Mouse (Mus musculus): ENCODE data around the gene Rpl19.

Rpl19 gene

DNA sequence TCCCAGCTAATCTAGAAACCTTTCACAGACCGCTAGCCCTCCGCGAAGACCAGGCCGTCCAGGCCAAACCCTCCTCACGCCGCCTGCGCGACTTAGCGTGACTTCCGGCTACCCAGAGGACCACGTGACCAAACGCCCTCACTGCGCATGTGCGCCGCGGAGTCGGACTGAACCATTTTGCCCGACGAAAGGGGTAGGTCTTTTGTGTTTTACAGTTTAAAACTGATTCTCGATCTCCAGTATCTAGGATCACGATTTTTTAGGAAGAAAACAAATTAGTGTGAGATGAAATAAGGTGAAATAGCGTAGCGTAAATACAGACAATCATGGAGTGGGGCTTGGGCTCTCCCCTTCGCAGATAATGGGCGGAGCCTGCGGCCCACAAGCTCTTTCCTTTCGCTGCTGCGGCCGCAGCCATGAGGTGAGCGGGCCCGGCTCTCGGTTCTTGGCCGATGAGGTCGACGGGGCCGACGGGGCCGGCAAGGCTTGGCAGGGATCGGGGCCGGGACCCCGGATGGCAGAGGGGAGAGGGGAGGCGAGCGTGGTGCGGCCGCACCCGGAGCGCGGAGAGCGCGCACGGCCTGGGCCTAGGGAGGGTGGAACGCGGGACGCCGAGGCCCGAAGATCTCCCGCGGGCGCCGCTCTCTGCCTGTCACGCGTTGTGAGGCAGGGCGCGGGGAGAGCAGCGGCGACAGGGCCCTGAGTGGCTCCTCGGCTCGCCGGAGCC lies at the start of gene Rpl19:
TSS of gene Rpl19 (plus strand) at position 141 of the 727 bp plus-strand sequence.
- DNase-seq (ENCODE audit: low read depth) = peak; percentile 78

DNA sequence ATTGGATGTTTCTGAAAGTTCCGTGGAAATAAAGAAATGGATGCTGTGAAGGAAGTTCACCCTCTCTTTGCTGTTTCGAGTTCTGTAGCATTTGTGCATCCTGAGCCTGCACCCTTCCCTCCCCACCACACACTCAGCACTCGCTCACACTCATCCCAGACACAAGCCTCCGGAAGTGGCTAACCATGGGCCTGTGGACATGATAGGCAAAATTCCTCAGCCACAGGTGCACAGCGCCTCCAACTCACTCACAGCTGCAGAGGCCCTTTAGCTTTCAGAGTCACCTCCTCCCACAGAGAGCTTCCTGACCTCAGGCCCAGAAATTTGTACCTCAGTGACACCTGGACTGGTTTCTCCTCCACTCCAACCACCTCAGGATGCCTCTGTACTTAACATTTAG lies 48.7 kb upstream of the Rpl19 start:
- DNase-seq (ENCODE audit: low read depth) = no peak

DNA sequence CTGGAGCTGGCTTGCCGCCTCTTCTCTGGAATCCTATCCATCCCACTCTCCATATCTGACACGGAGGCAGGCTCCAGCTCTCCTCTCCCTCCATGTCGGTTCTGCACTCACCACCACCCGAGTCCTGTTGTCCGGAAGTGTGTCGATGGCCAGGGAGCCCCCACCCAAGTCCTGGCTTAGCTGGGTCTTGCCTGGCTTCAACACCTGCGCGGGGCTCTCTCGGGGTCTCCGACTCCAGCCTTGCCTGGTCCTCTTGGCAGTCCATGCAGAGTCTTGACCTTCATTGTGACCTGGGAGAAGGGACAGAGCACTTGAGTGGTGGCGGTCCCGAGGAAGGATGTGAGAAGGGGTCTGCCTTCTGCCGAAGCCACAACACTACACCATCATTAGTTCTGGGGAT lies 48.1 kb upstream of the Rpl19 start:
- no peak for DNase-seq (ENCODE audit: low read depth)

DNA sequence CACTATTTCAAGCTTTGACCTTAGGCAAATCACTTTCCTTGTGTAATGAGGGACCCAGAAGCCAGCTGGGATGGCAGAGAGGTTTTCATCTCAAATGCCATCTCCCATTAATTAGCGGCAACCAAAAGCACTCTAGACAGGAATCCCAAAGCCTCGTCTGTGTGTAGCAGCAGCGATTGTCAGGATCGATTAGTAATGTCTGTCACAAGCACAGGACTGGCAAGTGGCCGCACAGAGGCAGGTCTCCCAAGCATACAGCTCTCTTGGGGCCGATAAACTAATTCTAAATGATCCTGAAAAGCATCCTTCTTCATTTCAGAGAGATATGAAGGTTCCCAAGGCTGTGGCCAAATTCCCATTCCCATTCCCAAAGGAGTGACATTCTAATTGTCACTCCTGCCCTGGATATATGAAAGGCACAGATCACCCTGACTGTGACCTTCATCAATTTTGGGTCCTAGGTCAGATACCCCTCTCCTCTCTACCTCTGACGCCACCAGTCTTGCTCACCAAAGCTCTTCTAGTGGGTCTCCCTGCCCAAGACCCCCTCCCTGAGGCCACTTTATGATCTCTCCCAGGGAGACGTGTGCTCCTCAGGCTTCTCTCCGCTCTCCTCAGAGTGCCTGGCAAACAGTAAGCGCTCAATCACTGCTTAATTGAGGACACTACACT lies 46.5 kb upstream of the Rpl19 start:
- no peak for DNase-seq (ENCODE audit: low read depth)

DNA sequence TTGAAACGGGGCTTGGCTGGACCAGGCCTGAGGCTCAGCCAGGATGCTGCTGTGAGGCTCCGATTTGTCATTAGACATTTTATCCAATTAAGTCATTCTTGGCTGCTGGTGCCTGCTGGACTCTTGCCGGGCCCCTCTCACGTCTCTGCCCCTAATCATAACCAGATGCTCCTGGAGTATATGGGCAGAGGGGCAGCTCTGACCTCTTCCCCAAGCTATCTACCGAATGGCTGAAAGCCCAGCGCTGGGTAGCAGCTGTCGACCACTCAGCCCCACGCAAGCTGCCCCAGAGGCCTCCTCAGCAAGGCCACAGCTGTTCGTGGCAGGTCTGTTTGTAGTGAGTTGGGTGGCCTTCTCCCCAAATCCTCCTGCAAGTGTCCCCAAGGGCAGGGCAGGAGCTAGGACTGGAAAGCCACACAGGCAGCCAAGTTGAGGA lies 46.0 kb upstream of the Rpl19 start:
- DNase-seq (ENCODE audit: low read depth) = no peak

DNA sequence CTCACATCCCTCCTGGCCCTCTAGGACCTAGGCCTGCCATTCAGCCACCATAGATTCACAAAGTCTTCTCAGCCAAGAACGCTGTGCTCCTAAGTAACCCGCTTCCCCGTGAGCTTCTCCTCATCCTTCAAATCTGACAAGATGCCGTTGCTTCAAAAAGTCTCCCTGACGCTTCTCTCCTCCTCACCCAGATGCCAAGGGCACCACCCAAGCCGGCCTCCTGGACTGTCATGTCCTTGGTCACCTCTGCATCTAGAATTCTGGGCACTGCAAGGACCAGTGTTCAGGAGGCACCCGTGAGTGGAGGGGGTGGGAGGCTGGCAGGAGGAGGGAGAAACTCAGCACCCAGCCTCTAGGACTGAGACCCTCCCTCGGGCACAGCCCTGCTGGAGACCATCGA lies 43.8 kb upstream of the Rpl19 start:
- DNase-seq (ENCODE audit: low read depth) = no peak

DNA sequence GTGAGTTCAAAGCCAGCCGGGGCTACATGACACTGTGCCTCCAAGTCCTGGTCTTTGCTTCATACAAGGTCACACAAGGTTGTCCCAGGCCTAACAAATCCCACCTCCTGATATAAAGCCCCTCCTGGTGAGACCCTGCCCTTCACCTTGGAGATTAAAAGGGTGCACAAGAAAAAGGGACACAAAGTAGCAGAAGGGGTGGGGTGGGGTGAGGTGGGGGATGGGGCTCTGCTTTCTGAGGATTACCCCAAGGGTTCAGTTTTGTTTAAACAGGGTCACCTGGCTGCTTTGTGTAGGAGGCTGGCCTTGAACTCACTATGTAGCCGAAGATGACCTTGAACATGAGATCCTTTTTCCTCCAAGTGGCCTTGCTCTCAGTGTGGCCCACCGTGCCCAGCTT lies 43.0 kb upstream of the Rpl19 start:
- no peak for DNase-seq (ENCODE audit: low read depth)

DNA sequence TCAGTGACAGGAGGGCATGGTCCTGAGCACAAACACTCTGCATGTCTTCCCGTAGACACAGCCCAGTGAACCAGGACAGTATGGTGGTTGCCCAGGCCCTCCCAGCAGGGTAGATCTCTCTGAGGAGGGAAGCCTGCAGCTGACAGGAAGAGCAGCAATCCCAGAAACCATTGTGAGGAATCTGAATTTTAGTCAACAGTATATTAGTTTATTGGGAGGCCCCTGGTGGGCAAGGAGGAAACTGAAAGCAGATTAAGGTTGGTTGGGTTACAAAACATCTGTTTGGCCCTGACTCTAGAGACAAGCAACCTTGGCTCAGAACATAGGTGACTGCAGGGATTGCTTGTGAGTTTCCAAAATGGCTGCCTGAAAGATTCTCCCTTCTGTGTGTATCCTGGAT lies 42.5 kb upstream of the Rpl19 start:
- DNase-seq (ENCODE audit: low read depth) = no peak

DNA sequence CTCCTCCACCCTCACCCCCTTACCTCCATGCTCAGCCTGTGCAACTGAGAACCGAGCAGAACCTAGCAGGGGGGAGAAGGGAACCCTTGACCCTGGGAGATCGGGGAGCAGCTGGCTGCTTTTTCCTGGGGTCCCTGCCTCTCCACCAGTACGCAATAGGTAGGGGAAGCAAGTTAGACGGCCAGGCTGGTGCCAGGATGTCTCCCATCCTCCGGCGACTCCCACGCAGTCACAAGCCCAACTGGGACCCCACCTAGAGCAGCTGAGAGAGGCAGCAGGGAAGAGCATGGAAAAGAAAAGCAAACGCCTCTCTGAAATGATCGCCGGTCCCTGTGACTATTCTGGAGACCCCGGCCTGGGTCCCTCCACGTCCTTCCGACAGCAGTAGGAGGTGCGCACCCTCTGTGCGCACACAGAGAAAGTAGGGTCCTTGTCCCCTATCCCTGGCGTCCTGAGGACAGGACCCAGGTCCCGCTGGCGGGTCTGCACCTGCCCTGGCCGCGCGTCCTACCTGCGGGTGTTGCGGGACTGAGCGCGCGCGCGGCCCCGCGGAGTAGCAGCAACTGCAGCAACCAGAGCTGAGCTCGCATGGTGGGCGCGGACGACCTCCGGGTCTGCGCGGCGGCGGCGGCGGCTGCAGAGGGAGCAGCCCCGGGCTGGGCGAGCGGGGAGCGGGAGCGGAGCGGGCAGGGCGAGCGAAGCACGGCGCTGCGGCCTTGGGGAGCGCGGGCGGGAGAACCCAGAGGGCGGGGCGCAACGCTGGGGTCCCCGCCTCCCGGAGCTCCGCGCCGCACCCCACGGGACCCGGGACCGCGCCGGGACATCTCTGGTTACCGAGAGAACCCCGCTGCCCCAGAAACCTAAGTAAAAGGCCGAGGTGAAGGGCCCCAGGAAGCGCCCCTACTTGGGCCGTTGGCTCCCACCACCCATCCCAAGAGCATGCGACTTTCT lies 40.5 kb upstream of the Rpl19 start, which contains the start of gene Plxdc1:
TSS of gene Plxdc1 (minus strand) at position 718 of the 951 bp plus-strand sequence.
- DNase-seq (ENCODE audit: low read depth) = no peak

DNA sequence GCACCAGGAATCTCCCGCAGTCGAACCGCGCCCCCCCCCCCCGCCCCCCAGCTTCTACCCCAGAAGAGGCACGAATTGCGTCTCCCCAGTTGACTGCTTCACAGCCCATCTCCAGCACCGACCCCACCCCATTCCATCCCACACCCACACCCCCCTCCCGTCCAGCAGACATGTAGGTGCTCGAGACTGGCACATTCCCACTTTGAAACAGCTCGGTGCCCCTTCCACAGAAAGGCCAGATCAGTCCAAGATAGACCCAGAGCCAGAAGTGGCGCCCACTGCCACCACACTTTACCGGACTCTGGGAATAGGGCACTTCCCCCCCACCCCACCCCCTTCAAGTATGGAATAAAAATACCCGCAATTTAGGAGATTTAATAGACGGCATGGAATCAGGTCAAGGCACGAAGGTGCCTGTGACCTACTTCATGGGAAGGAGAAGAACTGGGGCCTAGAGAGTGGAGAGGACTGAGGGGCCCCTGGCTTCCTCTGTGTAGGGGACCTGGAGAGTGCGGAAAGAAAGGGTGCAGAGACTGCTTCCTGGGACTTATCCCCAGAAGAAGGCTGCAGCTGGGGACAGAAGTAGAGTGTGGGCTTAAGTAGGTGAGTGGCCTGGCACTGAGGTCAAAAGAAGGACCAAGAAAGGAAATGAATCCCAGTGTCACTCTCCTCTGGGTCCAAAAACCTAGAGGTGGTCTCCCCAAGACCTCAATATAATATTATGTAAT lies 39.6 kb upstream of the Rpl19 start:
- no peak for DNase-seq (ENCODE audit: low read depth)

DNA sequence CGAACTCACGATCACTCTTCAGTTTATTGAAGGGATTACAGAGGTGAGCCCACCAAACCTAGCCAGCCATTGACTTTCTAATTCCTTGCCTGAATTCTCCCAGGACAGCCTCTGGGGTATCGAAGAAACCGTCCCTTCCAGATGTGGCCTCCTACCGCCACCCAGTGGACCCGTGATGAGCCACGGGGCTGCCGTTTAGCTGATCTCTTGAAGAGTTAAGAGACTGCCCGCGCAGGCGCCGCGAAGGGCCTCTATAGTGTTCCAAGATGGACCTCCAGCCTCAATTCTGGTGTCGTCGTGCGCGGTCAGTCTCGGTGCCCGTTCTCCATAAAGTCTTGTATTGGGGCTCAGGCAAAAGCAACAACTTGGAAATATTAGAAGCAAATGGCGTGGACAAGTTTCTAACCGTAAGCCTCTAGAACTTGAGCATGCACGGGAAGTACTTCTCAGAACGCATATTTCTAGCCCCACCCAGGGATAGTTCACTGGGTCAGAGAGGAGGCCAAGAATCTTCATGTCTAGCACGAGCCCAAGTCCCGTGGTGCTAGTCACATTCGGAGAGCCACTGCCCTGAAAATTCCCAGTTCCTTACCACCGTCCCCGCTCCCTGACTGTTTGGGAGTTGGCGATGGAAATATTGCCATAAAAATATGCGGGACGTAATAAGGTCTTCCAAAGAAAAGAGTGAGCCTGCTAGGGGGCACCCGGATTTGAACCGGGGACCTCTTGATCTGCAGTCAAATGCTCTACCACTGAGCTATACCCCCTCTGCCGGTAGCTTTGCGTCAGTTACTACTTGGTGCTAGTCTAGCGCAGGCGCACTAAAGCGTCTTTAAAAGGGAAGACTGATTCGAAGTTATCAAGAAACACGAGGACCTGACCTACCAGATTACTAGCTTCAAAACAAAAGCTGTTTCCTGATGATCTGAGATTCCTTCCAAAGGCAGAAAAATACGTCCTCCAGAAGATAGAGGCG lies 38.7 kb upstream of the Rpl19 start:
- peak; percentile 92 for DNase-seq (ENCODE audit: low read depth)

DNA sequence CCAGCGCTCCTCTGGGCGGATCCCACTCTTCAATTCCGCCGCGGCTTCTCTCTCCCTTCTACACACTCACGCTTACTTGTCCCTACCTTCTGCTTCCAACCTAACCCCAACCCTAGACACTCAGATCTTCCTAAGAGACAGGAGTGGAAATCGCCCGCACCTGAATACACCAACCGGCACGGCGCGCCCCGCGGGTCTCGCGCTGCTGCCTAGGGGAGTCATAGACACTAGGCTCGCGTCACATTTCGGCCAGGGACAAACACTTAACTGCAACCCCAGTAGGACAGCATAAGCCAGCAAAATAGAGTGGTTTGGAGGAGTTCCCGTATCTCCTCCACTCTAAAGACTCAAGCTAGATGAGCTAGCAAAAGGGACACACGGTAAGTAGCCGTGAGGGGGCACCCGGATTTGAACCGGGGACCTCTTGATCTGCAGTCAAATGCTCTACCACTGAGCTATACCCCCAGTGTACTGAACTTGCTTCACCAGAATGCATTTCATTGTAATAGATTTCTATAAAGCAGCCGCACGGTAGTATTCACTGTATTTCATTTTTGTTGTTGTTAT lies 37.9 kb upstream of the Rpl19 start:
- DNase-seq (ENCODE audit: low read depth) = peak; percentile 68

DNA sequence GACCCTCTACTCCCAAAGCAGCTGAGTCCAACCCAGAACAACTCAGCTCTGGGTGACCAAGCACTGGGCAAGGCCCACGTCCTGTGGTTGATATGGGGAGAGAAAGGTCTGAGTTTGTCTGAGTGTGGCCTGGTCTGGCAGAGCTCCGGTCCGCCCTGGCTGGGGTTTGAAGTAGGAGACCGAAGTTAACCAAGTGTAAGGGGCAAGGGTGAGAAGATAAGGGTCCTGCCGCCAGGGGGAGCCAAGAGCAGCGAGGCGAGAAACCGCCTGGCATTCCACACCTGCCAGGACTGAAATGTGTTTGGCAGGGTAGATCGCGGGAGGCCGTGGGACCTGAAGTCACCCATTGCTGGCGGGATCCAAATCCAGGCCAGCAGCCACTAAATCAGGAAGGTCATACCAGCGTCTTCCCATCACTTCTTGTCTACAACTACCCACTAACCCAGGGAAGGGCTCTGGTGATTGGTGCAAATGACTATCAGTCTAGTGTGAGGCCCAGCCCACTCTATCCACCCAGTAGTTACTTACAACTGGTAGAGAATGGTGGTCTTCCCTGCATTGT lies 31.9 kb upstream of the Rpl19 start:
- DNase-seq (ENCODE audit: low read depth) = no peak

DNA sequence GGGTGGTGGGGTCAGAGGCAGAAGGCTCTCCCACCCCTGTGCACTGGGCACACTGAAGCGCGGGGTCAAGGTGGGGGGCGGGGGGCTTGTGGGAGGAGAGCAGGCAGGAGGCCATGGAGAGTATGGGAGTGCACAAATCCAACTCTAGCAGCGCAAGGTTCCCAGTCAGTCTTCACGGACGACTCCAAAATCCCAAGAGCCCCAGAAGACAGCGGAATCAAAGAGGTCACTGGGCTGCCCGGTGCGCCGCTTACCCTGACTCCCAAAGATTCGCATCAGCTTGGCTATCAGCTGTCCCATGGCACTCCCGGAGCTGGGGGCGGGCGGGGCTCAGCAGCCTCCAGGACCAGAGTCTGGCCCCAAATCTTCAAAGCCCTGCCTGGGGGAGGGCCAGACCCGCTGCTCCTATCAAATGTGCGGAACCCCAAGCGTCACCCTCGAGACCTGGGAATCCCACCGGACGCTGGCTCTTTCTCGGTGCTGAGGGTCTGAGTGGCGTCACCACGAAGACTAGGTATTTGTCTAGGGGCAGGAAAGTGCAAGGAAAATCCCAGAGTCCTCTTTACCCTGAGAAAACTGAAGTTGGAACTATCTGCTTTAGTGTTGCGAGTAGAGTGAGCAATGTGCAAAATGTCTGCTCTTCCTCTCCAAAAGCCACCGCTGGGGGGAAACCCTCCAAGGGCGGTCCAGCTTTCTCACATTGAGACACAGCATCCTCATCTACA lies 30.8 kb upstream of the Rpl19 start, which contains the start of gene Arl5c:
TSS of gene Arl5c (minus strand) at position 618 of the 725 bp plus-strand sequence.
- no peak for DNase-seq (ENCODE audit: low read depth)

DNA sequence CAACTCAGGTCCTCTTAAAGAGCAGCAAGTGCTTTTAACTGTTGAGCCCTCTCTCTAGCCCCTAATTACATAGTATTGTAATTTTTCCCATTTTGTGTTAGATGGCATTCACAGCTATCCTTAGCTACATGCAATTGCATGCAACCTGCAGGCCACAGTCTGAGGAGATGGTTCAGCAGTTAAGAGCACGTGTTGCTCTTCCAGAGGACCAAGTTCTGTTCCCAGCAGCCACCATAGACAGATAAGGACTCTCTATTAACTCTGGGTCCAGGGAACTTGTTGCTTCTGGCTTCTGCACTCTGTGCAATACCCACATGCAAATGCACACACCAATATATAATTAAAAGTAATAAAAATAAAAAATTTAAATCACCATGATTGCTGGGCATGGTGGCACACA lies 29.8 kb upstream of the Rpl19 start:
- no peak for DNase-seq (ENCODE audit: low read depth)

DNA sequence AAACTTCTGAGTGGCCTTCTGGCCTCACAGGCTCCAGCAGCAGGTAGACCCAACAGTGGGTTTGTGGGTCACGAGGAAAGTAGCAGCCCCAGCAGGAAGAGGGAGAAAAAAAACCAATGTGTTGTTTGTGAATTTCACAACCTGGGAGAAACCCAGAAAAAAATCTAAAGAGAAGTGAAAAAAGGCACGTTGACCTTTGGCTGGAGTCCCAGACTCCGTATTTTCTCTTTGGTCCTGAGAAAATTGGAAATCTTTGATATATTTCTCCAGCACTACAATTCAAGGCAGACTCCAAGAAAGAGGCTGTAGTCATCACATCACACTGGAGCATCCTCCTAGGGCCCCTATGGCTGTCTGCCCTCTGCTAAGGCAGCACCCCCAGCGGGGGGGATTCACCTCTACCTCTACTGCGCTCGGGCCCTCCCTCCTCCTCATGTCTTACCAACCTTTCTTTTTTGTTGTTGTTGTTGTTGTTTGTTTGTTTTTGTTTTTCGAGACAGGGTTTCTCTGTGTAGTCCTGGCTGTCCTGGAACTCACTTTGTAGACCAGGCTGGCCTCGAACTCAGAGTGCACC lies 29.0 kb upstream of the Rpl19 start:
- peak; percentile 70 for DNase-seq (ENCODE audit: low read depth)

DNA sequence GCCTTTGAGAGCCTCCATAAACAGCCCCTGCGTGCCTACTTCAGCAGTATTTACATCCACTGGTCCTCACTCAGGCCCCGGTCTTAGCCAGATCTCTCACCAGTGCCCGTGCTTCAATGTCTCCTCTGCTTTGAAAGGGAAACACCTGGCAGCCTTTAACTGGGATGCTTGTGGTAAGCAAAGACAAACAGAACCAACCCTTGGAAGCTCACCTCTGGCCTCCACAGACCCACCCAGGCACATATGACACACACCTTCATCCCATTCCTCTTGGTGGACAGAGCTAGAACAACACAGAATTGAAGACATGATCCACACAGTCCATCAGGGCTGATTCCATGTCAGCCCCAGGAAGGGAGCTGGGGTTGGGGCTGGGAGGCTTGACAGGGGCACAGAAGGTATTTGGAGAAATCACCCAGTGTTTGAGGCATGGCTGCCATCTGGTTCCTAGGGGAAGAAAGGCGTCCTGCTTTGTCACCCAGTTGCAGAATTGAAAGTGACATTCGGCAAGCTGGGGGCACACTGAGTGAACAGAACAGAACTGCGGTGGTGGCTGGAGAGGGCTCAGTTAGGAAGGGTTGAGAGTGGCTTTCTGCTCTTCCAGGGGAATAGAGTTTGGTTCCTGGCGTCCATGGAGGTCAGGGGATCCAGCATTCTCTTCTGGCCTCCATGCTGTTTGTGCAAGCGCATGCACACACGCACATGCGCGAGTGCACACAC lies 28.3 kb upstream of the Rpl19 start:
- no peak for DNase-seq (ENCODE audit: low read depth)
